Mouse (Mus musculus) ES-Bruce4 (cell line): ENCODE measurements around the gene Mybl2. TPM values are rescaled to one million over a fixed set of nuclear protein-coding genes. Genes with fewer than 3 reads are reported as not detected.
A peak's percentile ranks its signal among the peaks of the same experiment; 100 is the strongest.

Experiments
- H3K27ac ChIP-seq: 2 replicates; pipeline ENCODE4 v1.5.1; 2012; ENCODE audit warnings: low read length, inconsistent platforms; ENCODE audit not compliant: insufficient read depth
- H3K27me3 ChIP-seq: 2 replicates; pipeline ENCODE4 v1.6.1; 2012; ENCODE audit warnings: mild to moderate bottlenecking, low read length, inconsistent platforms; ENCODE audit not compliant: control insufficient read depth, poor library complexity, insufficient read depth, severe bottlenecking
- H3K36me3 ChIP-seq: 2 replicates; pipeline ENCODE4 v1.6.1; 2012; ENCODE audit warnings: inconsistent platforms, mild to moderate bottlenecking, low read length, moderate library complexity; ENCODE audit not compliant: control insufficient read depth, poor library complexity, insufficient read depth, severe bottlenecking
- H3K4me1 ChIP-seq: one replicate; pipeline ENCODE4 v1.8.1; 2011; ENCODE audit warnings: low read length; ENCODE audit not compliant: control insufficient read depth, insufficient read depth
- H3K4me3 ChIP-seq: 2 replicates; pipeline ENCODE4 v1.5.1; 2011; ENCODE audit warnings: low read depth, mild to moderate bottlenecking, low read length
- H3K9ac ChIP-seq: 2 replicates; pipeline ENCODE4 v1.6.1; 2012; ENCODE audit warnings: low read depth, mild to moderate bottlenecking, inconsistent platforms; ENCODE audit not compliant: poor library complexity, severe bottlenecking
- H3K9me3 ChIP-seq: replicated peaks from 2 replicates; pipeline ENCODE4 v1.6.1; 2012; ENCODE audit warnings: mild to moderate bottlenecking, low read length, inconsistent platforms; ENCODE audit not compliant: control insufficient read depth, poor library complexity, insufficient read depth, severe bottlenecking
- CTCF ChIP-seq: IDR thresholded peaks from one replicate; pipeline ENCODE4 v1.8.1; 2011; ENCODE audit warnings: low read depth, low read length
- EP300 ChIP-seq: IDR thresholded peaks from 2 replicates; pipeline ENCODE4 v1.6.1; 2011; ENCODE audit warnings: low read depth, low read length; ENCODE audit not compliant: insufficient read depth
- POLR2A ChIP-seq: IDR thresholded peaks from one replicate; pipeline ENCODE4 v1.8.1; 2011; ENCODE audit warnings: low read length; ENCODE audit not compliant: insufficient read depth
- polyA plus RNA-seq: library from polyadenylated mRNA; stranded (reverse); fragments of >200 nt; gene quantifications from 2 replicates; pipeline ENCODE4 v1.2.4, GENCODE M21; 2011; ENCODE audit warnings: low read depth; ENCODE audit not compliant: missing spikeins, insufficient read depth, insufficient read length

Mybl2 gene
- polyA plus RNA-seq, 1 experiment, result 471 TPM

DNA sequence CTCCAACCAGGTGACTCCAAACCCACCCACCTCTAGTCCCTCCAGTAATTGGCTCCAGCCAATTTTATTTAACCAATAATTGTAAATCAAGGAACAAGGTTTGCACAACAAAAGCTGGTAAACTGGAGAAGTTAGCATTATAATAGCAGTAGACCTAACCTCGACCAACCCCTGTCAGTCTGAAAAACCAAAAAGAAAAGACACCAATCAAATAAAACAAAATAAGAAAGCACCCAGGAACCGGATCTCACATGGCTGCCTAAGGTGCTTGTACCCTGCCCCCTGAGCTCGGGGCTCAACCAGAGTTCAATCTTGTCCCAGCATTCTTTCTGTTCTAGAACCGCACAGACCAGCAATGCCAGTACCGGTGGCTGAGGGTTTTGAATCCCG, 7.6 kb downstream of the Mybl2 start:
- Histone ChIP-seq H3K4me1 (peaks cover 7% of the 10 kb centered on the region), H3K9me3 (no peaks in the 10 kb centered on the region), H3K9ac (peak overlapping the region; percentile 33; the same call in 1 of the 2 replicates), H3K27ac (peak overlapping the region; percentile 73), H3K36me3 (peaks cover 72% of the 10 kb centered on the region), H3K4me3 (peak overlapping the region; percentile 48), H3K27me3 (no peaks in the 10 kb centered on the region)
- TF ChIP-seq EP300 (peak; percentile 78; the same call in 1 of the 2 replicates), CTCF (no peak)

DNA sequence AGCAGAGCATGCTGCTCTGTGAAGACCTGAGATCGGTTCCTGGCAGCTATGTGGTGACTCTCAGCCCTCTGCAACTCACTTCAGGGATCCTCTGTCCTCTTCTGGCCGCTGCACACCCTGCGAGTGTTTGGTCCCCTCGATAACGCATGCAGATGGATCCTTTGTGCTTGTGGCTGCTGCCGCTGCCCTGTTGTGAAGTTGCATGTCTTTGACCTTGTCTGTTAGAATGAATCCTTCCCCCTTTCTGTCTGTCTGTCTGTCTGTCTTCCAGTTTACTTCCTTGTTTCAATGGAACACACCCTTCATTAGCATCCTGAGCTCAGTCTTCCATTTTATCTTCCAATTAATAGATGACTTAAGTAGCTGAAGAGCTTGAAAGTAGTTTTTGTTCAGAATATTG, 11.8 kb downstream of the Mybl2 start:
- Histone ChIP-seq H3K9ac (0 out of 2 replicates have a peak overlapping the region, but pooled peaks have one; percentile 23), H3K27ac (peak overlapping the region; percentile 70), H3K36me3 (peaks cover 90% of the 10 kb centered on the region), H3K9me3 (no peaks in the 10 kb centered on the region), H3K27me3 (no peaks in the 10 kb centered on the region), H3K4me3 (peak overlapping the region; percentile 11), H3K4me1 (peaks cover 13% of the 10 kb centered on the region)
- TF ChIP-seq EP300 (peak; percentile 74), POLR2A (no peak)

DNA sequence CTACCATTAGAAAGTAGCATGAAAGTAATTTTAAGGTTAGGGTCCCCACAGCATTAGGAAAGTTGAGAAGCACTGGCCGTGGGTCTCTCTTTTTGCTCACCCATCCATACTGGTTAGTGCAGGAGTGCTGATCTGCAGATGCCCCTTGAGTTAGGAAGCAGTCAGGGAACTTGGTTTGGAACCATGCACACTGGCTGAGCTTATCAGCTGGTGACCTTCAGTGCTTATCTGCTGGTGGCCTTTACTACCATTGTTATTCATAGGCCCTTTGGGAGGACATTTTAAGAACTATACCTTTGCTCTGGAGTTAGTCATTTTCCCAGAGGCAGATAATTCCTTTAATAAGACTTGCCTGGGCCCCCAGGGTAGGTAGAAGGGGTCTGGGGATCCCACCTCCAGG, 12.7 kb downstream of the Mybl2 start:
- H3K36me3 ChIP-seq, result peaks cover 96% of the 10 kb centered on the region
- H3K9me3 ChIP-seq, result no peaks in the 10 kb centered on the region
- peak overlapping the region; percentile 59 for H3K27ac ChIP-seq
- no peak overlapping the region for H3K4me3 ChIP-seq
- TF ChIP-seq EP300, result no peak
- TF ChIP-seq CTCF, result no peak
- no peak for TF ChIP-seq POLR2A
- no peak overlapping the region for H3K9ac ChIP-seq
- H3K27me3 ChIP-seq, result no peaks in the 10 kb centered on the region
- H3K4me1 ChIP-seq, result peaks cover 13% of the 10 kb centered on the region

DNA sequence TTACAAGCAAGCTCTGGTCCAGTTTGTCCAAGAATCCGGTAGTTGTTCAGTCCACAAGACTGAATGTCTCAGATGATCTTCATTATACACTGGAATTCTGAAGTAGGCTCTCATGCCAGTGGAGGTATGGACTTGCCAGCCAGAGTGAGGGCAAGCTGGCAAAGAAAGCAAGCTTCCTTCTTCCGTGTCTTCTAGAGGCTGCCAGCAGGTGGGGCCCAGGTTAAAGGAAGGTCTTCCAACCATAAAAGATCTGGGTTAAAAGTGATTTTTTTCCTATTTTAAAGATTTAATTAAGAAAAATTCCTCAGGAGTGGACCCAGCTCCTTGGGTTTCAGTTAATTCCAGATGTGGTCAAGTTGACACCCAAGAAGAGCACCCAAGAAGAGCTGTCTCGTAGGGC, 15.7 kb downstream of the Mybl2 start:
- Histone ChIP-seq H3K9ac (no peak overlapping the region), H3K4me1 (peaks cover 10% of the 10 kb centered on the region), H3K27me3 (no peaks in the 10 kb centered on the region), H3K27ac (peak overlapping the region; percentile 26; the same call in 1 of the 2 replicates), H3K36me3 (peaks cover 94% of the 10 kb centered on the region), H3K4me3 (no peak overlapping the region), H3K9me3 (no peaks in the 10 kb centered on the region)
- TF ChIP-seq EP300 (no peak), CTCF (no peak), POLR2A (no peak)

DNA sequence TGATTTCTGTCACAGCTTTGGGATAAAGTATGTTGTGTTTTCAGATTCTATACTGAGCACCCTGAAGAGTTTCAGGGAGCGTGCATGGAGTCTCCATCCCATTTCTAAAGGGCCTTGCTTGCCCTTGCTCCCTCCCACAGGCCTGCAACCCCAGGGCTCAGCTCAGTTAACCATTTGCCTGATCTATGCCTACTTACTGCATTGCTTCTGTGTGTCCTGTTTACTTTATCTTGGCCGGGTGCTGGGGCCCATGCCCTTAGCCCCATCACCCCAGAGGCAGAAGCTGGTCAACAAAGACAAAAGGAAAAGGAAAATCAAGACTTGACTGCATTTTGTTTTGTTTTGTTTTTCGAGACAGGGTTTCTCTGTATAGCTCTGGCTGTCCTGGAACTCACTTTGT, 17.1 kb downstream of the Mybl2 start:
- Histone ChIP-seq H3K9me3 (0 out of 2 replicates have a peak, but pooled peaks cover 3% of the 10 kb centered on the region), H3K36me3 (peaks cover 94% of the 10 kb centered on the region), H3K9ac (no peak overlapping the region), H3K4me1 (peaks cover 7% of the 10 kb centered on the region), H3K27me3 (no peaks in the 10 kb centered on the region), H3K4me3 (no peak overlapping the region), H3K27ac (peak overlapping the region; percentile 5; the same call in 1 of the 2 replicates)
- TF ChIP-seq CTCF, result no peak

DNA sequence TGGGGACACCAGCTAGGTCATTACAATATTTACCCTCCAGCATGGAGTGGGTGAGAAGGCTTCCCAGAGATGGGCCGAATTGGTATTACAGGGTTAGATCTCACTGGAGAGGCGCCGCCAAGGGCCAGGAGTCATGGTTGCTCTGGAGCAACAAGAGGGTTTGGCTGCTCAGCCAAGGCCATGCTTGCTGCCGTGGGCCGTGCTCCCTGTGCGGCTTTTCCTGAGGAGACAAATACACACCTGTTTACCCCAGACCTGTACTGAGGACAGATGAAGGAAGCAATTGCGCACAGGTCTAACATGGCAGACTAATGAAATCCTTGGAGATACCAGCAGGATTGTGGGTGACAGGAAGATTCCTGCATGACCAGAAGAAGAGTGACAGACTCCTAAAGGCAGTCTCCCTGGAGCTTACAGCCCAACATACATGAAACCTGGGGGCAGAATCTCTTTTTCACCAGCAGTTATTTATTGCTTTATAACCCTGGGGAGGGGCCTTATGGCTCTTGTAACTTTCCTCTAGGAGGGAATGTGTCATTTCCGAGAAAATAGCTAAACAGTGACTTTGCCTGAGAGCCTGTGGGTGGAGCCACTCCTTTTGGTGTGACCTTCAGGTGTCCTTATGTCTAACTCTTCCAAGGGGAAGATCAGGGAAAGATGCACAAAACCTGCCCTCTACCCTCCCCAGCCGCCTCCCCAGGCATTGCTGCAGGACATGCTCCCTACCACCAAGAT, 18.7 kb downstream of the Mybl2 start:
- Histone ChIP-seq H3K9me3 (0 out of 2 replicates have a peak, but pooled peaks cover 3% of the 10 kb centered on the region), H3K4me1 (peaks cover 9% of the 10 kb centered on the region), H3K27me3 (no peaks in the 10 kb centered on the region), H3K4me3 (no peak overlapping the region), H3K9ac (no peak overlapping the region), H3K27ac (peak overlapping the region; percentile 74), H3K36me3 (peaks cover 95% of the 10 kb centered on the region)
- TF ChIP-seq CTCF (no peak), POLR2A (no peak), EP300 (0 out of 2 replicates have a peak, but pooled peaks have one; percentile 46)
